ENCODE assay signal across 17 mouse cellular contexts in genomic region chr9:107375451-107375850, GRCm38 (mm10). TPM values are rescaled to one million over a fixed set of nuclear protein-coding genes. Genes with fewer than 3 reads are reported as not detected.
A peak's percentile ranks its signal among the peaks of the same experiment; 100 is the strongest.
DNase-seq lines count a peak whose midpoint lies in the region; ATAC-seq lines count a peak whose summit lies in the region.
"Had no signal": no experiment of that assay in that cellular context is flagged by ENCODE, and none has a peak within 500 bp of the region (broad histone marks: within the 10 kb centered on the region; RNA-seq: fewer than 3 reads in every experiment).

No protein-coding gene starts in this region.

- no peak overlapping the region for H3K9ac ChIP-seq in forebrain, embryonic 11.5 days (ENCODE audit: low read length)
- H3K9ac ChIP-seq in forebrain, embryonic 15.5 days (replicated peaks), result no peak overlapping the region
- H3K9ac ChIP-seq in midbrain, embryonic 14.5 days (replicated peaks; ENCODE audit: low read length), result no peak overlapping the region
- H3K9ac ChIP-seq: embryonic facial prominence, embryonic 12.5 days; forebrain, embryonic 12.5 days; intestine, embryonic 15.5 days; limb, embryonic 12.5 days had no signal

- H3K27me3 ChIP-seq in forebrain, embryonic 11.5 days (ENCODE audit: control insufficient read depth, insufficient read depth, low read length), result peaks cover 24% of the 10 kb centered on the region
- peaks cover 49% of the 10 kb centered on the region for H3K27me3 ChIP-seq in forebrain, embryonic 15.5 days
- peaks cover 92% of the 10 kb centered on the region for H3K27me3 ChIP-seq in midbrain, embryonic 10.5 days (ENCODE audit: low read depth, poor library complexity, severe bottlenecking)
- peaks cover 4% of the 10 kb centered on the region; the same call in 1 of the 2 replicates for H3K27me3 ChIP-seq in midbrain, embryonic 14.5 days (ENCODE audit: control insufficient read depth, insufficient read depth, low read length)
- peaks cover 58% of the 10 kb centered on the region for H3K27me3 ChIP-seq in erythroblast, embryonic 14.5 days (ENCODE audit: control insufficient read depth)

- DNase-seq in forebrain, embryonic 11.5 days (ENCODE audit: low spot score), result peak; percentile 58
- peak; percentile 35 for DNase-seq in midbrain, embryonic 10.5 days (ENCODE audit: low spot score)
- no peak for DNase-seq in midbrain, embryonic 14.5 days
- DNase-seq in yolk sac, embryonic 10.5 days (ENCODE audit: low spot score), result peak; percentile 27
- DNase-seq in urinary bladder, postnatal 4 days (ENCODE audit: low spot score in 2 of 2), result no peak
- DNase-seq: adrenal gland, postnatal 14 days; cerebellum, adult 8-10 months; thymus, adult 2 months had no signal

- 21% methylated on average over 5 of the region's 5 CpGs for WGBS in forebrain, embryonic 11.5 days
- 20% methylated on average over 5 of the region's 5 CpGs for WGBS in forebrain, embryonic 15.5 days
- WGBS in midbrain, embryonic 10.5 days, result 21% methylated on average over 5 of the region's 5 CpGs
- WGBS in midbrain, embryonic 14.5 days, result 12% methylated on average over 5 of the region's 5 CpGs

- no peak overlapping the region for H3K4me2 ChIP-seq in forebrain, embryonic 11.5 days (ENCODE audit: low read depth, low read length, severe bottlenecking)
- no peak overlapping the region for H3K4me2 ChIP-seq in forebrain, embryonic 15.5 days (replicated peaks)
- no peak overlapping the region for H3K4me2 ChIP-seq in midbrain, embryonic 14.5 days (ENCODE audit: low read length)
- H3K4me2 ChIP-seq: embryonic facial prominence, embryonic 12.5 days; forebrain, embryonic 12.5 days; intestine, embryonic 15.5 days; limb, embryonic 12.5 days had no signal

- H3K36me3 ChIP-seq in forebrain, embryonic 11.5 days (ENCODE audit: control insufficient read depth, insufficient read depth, low read length), result no peaks in the 10 kb centered on the region
- no peaks in the 10 kb centered on the region for H3K36me3 ChIP-seq in forebrain, embryonic 15.5 days
- no peaks in the 10 kb centered on the region for H3K36me3 ChIP-seq in midbrain, embryonic 10.5 days
- H3K36me3 ChIP-seq in midbrain, embryonic 14.5 days (ENCODE audit: control insufficient read depth, insufficient read depth, low read length), result no peaks in the 10 kb centered on the region
- H3K36me3 ChIP-seq in erythroblast, embryonic 14.5 days (ENCODE audit: control insufficient read depth), result peaks cover 3% of the 10 kb centered on the region; the same call in 1 of the 2 replicates
- H3K36me3 ChIP-seq: embryonic facial prominence, embryonic 12.5 days; forebrain, embryonic 12.5 days; intestine, embryonic 15.5 days; limb, embryonic 12.5 days had no signal

- H3K4me3 ChIP-seq in forebrain, embryonic 11.5 days (ENCODE audit: low read depth, low read length), result no peak overlapping the region
- H3K4me3 ChIP-seq in forebrain, embryonic 15.5 days, result no peak overlapping the region
- no peak overlapping the region for H3K4me3 ChIP-seq in midbrain, embryonic 10.5 days
- H3K4me3 ChIP-seq in midbrain, embryonic 14.5 days (replicated peaks; ENCODE audit: low read depth, low read length), result no peak overlapping the region
- peak overlapping the region; percentile 46 for H3K4me3 ChIP-seq in erythroblast, embryonic 14.5 days (replicated peaks)
- H3K4me3 ChIP-seq: embryonic facial prominence, embryonic 12.5 days; forebrain, embryonic 12.5 days; intestine, embryonic 15.5 days; layer of hippocampus, adult 2 months; left cerebral cortex, adult 2 months; limb, embryonic 12.5 days had no signal

- no peak overlapping the region for H3K27ac ChIP-seq in forebrain, embryonic 11.5 days (ENCODE audit: low read depth, low read length)
- no peak overlapping the region for H3K27ac ChIP-seq in forebrain, embryonic 15.5 days (replicated peaks)
- no peak overlapping the region for H3K27ac ChIP-seq in midbrain, embryonic 10.5 days (replicated peaks)
- H3K27ac ChIP-seq in midbrain, embryonic 14.5 days (replicated peaks; ENCODE audit: low read depth, low read length), result no peak overlapping the region
- H3K27ac ChIP-seq: embryonic facial prominence, embryonic 12.5 days; forebrain, embryonic 12.5 days; intestine, embryonic 15.5 days; layer of hippocampus, adult 2 months; left cerebral cortex, adult 2 months; limb, embryonic 12.5 days had no signal

- no peak for ATAC-seq in forebrain, embryonic 11.5 days (replicated peaks; ENCODE audit: low FRiP score)
- ATAC-seq in forebrain, embryonic 15.5 days (replicated peaks), result no peak
- ATAC-seq in midbrain, embryonic 14.5 days (ENCODE audit: low FRiP score, low TSS enrichment), result no peak
- ATAC-seq: midbrain, embryonic 16.5 days had no signal

- H3K4me1 ChIP-seq in forebrain, embryonic 11.5 days (replicated peaks; ENCODE audit: control insufficient read depth, insufficient read depth, low read length), result peaks cover 8% of the 10 kb centered on the region; the same call in 1 of the 2 replicates
- peaks cover 20% of the 10 kb centered on the region for H3K4me1 ChIP-seq in forebrain, embryonic 15.5 days
- peaks cover 34% of the 10 kb centered on the region for H3K4me1 ChIP-seq in midbrain, embryonic 10.5 days
- peaks cover 23% of the 10 kb centered on the region for H3K4me1 ChIP-seq in midbrain, embryonic 14.5 days (ENCODE audit: control insufficient read depth, insufficient read depth, low read length)
- peaks cover 63% of the 10 kb centered on the region for H3K4me1 ChIP-seq in erythroblast, embryonic 14.5 days (ENCODE audit: control insufficient read depth)
- H3K4me1 ChIP-seq: embryonic facial prominence, embryonic 12.5 days had no signal

- H3K9me3 ChIP-seq in forebrain, embryonic 11.5 days (ENCODE audit: control insufficient read depth, low read length), result no peaks in the 10 kb centered on the region
- H3K9me3 ChIP-seq in forebrain, embryonic 15.5 days, result no peaks in the 10 kb centered on the region
- no peaks in the 10 kb centered on the region for H3K9me3 ChIP-seq in midbrain, embryonic 10.5 days (replicated peaks)
- no peaks in the 10 kb centered on the region for H3K9me3 ChIP-seq in midbrain, embryonic 14.5 days (ENCODE audit: control insufficient read depth, low read length)
- H3K9me3 ChIP-seq in erythroblast, embryonic 14.5 days (ENCODE audit: control insufficient read depth, low read length), result peaks cover 10% of the 10 kb centered on the region
- H3K9me3 ChIP-seq: embryonic facial prominence, embryonic 12.5 days; forebrain, embryonic 12.5 days; intestine, embryonic 15.5 days; limb, embryonic 12.5 days had no signal

RNA-seq across cellular contexts. Expression of gene Cacna2d2, which starts 24.0 kb away (rescaled TPM):
- 1.8 and 2.8 TPM in 2 replicates for polyA plus RNA-seq in forebrain, embryonic 11.5 days (2014; fragmentation: Nextera tagmentation; extraction: Ambion mirVana)
- 3.9 and 4.2 TPM in 2 replicates for polyA plus RNA-seq in forebrain, embryonic 15.5 days (2015; fragmentation: Nextera tagmentation; extraction: Ambion mirVana)
- 1.00 and 1.7 TPM in 2 replicates for polyA plus RNA-seq in midbrain, embryonic 10.5 days (2016; fragmentation: Nextera tagmentation; extraction: Ambion mirVana)
- 7.9 and 10.6 TPM in 2 replicates for polyA plus RNA-seq in midbrain, embryonic 14.5 days (2014; fragmentation: Nextera tagmentation; extraction: Ambion mirVana)
- not detected in 2 replicates for polyA plus RNA-seq in erythroblast, embryonic 14.5 days (2012)

RNA-seq across cellular contexts. Expression of gene 6430571L13Rik, which starts 35.0 kb away (rescaled TPM):
- polyA plus RNA-seq in forebrain, embryonic 11.5 days (2014; fragmentation: Nextera tagmentation; extraction: Ambion mirVana), result 1.3 and 1.6 TPM in 2 replicates
- polyA plus RNA-seq in forebrain, embryonic 15.5 days (2015; fragmentation: Nextera tagmentation; extraction: Ambion mirVana), result 4.1 and 4.5 TPM in 2 replicates
- polyA plus RNA-seq in midbrain, embryonic 10.5 days (2016; fragmentation: Nextera tagmentation; extraction: Ambion mirVana), result 1.8 and 2.5 TPM in 2 replicates
- polyA plus RNA-seq in midbrain, embryonic 14.5 days (2014; fragmentation: Nextera tagmentation; extraction: Ambion mirVana), result 4.1 and 6.3 TPM in 2 replicates
- not detected in 2 replicates for polyA plus RNA-seq in erythroblast, embryonic 14.5 days (2012)

RNA-seq across cellular contexts. Expression of gene Hemk1, which starts 37.3 kb away (rescaled TPM):
- 11.2 and 13.8 TPM in 2 replicates for polyA plus RNA-seq in forebrain, embryonic 11.5 days (2014; fragmentation: Nextera tagmentation; extraction: Ambion mirVana)
- polyA plus RNA-seq in forebrain, embryonic 15.5 days (2015; fragmentation: Nextera tagmentation; extraction: Ambion mirVana), result 14.6 and 16.0 TPM in 2 replicates
- polyA plus RNA-seq in midbrain, embryonic 10.5 days (2016; fragmentation: Nextera tagmentation; extraction: Ambion mirVana), result 13.5 and 15.2 TPM in 2 replicates
- polyA plus RNA-seq in midbrain, embryonic 14.5 days (2014; fragmentation: Nextera tagmentation; extraction: Ambion mirVana), result 20.9 and 21.7 TPM in 2 replicates
- 0.24 and 0.32 TPM in 2 replicates for polyA plus RNA-seq in erythroblast, embryonic 14.5 days (2012)

Comparison
In these comparisons a context has a peak if more than half of its experiments do, and no peak if none do; other contexts are left out.
1. DNase-seq: peak in forebrain, embryonic 11.5 days (single experiment), midbrain, embryonic 10.5 days (single experiment) and yolk sac, embryonic 10.5 days (single experiment); none in midbrain, embryonic 14.5 days (single experiment) and urinary bladder, postnatal 4 days (0 of 2).